Mouse (Mus musculus) testis, adult 2 months (tissue): ENCODE measurements around the gene Zfp334.

Experiments used
- CTCF ChIP-seq: fragments of 200-500 bp; IDR thresholded peaks from 2 replicates; pipeline ENCODE4 v1.5.1; 2012; ENCODE audit warnings: low read depth, mild to moderate bottlenecking, inconsistent platforms, low read length, moderate library complexity; ENCODE audit not compliant: control insufficient read depth, insufficient read depth, insufficient replicate concordance
- POLR2A ChIP-seq: fragments of 200-500 bp; IDR thresholded peaks from 2 replicates; pipeline ENCODE4 v1.6.1; 2012; ENCODE audit warnings: low read depth, mild to moderate bottlenecking, inconsistent platforms, low read length, moderate library complexity; ENCODE audit not compliant: control insufficient read depth

GRCm38 (mm10) chr2:165349466-165349865 lies 38.6 kb downstream of the Zfp334 start:
- TF ChIP-seq POLR2A (no peak), CTCF (no peak)
